Mouse (Mus musculus): ENCODE measurements around the gene Ttll1. TPM values are rescaled to one million over a fixed set of nuclear protein-coding genes. Genes with fewer than 3 reads are reported as not detected.
A peak's percentile ranks its signal among the peaks of the same experiment; 100 is the strongest.
"Not testable (repeated sequence)": the region's sequence is repeated elsewhere in the genome, so short reads cannot be mapped to it uniquely, and the experiment has no call there.

Ttll1 gene
- total RNA-seq, 2 experiments from 2014 or later: 53.3 to 53.9 TPM

DNA sequence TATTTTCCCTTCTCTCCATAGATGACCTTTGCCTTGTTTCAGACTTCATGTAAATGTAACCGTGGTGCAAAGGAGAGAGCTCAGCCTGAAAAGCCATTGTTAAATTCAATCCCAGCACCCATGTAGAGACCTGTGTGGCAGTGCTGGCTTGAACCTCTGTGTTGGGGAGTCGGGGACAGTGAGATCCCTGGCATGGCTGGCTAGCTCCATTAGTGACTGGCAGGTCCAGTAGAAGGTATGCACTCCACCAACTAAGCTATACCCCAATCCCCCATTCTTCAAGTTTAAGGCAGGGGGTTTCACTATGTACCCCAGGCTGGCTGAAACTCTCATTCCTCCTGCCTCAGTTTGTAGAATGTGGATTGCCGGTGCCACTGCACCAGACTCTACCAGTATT lies 13.6 kb upstream of the Ttll1 start:
- no peak for DNase-seq (ENCODE audit: low spot score in 2 of 2)

DNA sequence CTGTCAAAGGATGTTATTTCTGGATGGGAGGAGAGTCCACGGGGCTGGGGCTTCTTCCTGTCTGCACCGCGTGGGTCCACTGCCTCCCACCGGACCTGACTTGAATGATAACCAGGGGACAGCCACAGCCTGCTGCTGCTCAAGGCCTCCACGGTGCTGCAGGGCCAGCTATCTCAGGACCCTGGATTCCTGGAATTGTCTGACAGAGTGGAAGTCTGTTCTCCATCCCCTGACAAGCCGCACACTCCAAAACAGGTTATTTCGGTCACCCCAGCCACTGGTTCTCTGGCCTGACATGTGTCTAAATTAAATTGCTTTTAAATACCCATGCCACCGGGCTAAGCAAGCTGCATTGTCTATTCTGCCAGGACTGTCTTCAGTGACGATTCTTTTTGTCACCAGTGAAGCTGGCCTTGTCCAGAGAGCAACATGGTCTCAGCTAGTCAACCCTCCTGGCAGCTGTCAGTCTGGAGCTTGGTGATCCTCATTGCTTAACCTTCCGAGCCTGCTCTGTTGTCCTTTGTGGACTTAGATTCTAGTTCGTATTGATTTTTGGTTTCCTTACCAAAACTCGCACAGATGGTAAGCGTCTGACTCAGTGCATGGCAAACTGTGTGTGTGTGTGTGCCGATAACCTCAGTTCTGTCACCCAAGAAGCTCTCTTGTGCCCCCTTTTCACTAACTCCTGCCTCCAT lies 13.1 kb upstream of the Ttll1 start:
- no peak for DNase-seq (ENCODE audit: low spot score in 2 of 2)

GRCm38 (mm10) chr15:83523196-83523595 lies 12.5 kb upstream of the Ttll1 start:
- no peak for DNase-seq (ENCODE audit: low spot score in 2 of 2)

GRCm38 (mm10) chr15:83520861-83521382 lies 10.2 kb upstream of the Ttll1 start:
- no peak for DNase-seq (ENCODE audit: low spot score in 2 of 2)

- DNase-seq (ENCODE audit: low spot score in 2 of 2): peak; percentile 52 to 57
Measured at GRCm38 (mm10) chr15:83518215-83519048, 7.7 kb upstream of the Ttll1 start.

DNA sequence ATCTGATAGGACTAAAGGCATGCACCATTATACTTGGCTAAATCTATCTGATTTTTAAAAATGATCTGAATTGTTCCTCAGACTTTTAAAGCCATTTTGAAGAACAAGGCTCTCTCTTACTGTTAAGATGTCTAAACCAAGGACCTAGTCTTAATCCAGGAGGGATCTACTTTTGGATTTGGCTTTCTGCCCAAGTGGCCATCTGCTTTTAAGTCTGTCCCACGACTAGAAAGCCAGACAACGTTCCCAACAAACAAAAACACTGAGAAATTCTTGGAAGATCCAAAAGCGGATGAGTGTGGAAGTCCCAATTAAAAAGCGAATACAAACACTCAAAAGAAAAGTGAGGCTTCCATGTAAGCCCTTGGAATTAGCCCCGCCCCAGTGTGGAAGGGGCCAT lies 4.3 kb upstream of the Ttll1 start:
- peak in 1 of 2 experiments; percentile 28 for DNase-seq (ENCODE audit: low spot score in 2 of 2)

- no peak for DNase-seq (ENCODE audit: low spot score in 2 of 2)
Measured at GRCm38 (mm10) chr15:83512489-83513281, 2.0 kb upstream of the Ttll1 start.

- no peak for DNase-seq (ENCODE audit: low spot score in 2 of 2)
Measured at GRCm38 (mm10) chr15:83509950-83510804, 516 bp downstream of the Ttll1 start.

DNA sequence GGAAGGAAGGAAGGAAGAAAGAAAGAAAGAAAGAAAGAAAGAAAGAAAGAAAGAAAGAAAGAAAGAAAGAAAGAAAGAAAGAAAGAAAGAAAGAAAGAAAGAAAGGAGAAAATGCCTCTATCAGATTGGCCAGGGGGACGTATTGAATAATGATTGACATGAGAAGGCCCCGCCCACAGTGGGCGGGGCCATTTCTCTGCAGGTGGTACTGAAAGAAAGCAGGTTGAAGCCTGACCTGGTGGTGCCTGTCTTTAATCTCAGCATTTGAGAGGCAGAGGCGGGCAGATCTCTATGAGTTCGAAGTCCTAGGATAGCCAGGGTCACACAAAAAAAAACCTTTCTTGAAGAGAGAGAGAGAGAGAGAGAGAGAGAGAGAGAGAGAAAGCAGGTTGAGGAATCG lies 9.2 kb downstream of the Ttll1 start:
- not testable (repeated sequence) for DNase-seq (ENCODE audit: low spot score in 2 of 2)

DNA sequence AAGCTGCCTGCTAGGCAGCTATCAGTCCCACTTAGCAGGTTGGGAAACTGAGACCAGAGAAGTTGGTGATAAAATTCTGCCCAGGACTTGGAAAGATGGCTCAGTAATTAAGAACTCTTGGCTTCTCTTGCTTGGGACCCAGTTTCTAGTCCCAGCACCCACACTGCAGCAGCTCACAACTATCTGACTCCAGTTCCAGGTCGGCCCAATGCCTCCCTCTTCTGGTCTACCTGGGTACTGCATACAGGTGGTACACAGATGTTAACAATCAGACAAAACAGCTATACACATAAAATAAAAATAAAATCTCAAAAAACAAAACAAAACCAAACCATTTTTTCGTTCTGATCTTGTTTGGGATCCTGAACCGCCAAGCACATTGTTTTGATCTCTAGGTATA lies 10.3 kb downstream of the Ttll1 start:
- DNase-seq (ENCODE audit: low spot score in 2 of 2): peak in 1 of 2 experiments; percentile 31

DNA sequence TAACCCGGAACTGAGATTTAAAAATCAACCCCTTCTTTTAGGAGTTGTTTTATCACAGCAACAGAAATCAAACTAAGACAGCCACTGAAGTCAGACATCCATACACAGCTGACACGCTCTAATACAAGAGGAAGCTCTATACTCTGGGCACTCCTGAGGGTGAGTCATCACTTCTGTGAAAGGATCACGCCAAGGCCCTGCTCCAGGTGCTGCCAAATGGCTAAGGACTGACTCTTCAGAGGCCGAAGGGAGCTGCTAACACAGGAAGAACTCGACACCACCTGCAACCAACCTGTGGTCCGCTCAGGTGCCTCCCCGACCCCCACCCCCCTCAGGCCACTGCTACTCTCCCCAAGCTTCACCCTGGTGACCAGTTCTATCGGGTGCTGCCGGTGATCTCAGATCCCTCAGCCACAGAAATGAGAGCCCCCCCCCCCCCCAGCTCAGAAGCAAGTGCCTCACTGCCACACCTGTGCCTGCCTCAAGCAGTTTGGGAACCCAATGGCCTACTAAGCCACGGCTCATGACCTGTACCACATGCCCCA lies 11.4 kb downstream of the Ttll1 start:
- DNase-seq (ENCODE audit: low spot score in 2 of 2): no peak

GRCm38 (mm10) chr15:83497299-83497698 lies 13.4 kb downstream of the Ttll1 start:
- DNase-seq (ENCODE audit: low spot score in 2 of 2): no peak

- DNase-seq (ENCODE audit: low spot score in 2 of 2): no peak
Measured at GRCm38 (mm10) chr15:83495787-83496367, 14.8 kb downstream of the Ttll1 start.

DNA sequence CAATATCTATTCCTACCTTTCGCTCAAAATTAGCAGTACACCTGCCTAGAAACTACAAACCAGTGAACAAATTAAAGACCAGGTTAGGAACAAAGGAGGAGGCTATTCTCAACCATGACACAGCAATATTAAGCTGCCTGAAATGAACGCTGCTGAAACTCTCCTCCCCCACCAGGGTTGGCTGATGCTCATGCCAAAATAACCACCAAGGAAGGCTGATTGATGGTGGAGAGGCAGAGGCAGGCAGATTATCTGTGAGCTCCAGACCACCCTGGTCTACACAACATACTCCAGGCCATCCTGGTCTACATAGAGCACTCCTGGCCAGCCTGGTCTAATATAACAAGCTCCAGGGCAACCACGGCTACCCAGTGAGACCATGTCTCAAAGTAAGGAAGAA lies 15.5 kb downstream of the Ttll1 start:
- DNase-seq (ENCODE audit: low spot score in 2 of 2): no peak

GRCm38 (mm10) chr15:83494572-83494920 lies 16.1 kb downstream of the Ttll1 start:
- no peak for DNase-seq (ENCODE audit: low spot score in 2 of 2)

DNA sequence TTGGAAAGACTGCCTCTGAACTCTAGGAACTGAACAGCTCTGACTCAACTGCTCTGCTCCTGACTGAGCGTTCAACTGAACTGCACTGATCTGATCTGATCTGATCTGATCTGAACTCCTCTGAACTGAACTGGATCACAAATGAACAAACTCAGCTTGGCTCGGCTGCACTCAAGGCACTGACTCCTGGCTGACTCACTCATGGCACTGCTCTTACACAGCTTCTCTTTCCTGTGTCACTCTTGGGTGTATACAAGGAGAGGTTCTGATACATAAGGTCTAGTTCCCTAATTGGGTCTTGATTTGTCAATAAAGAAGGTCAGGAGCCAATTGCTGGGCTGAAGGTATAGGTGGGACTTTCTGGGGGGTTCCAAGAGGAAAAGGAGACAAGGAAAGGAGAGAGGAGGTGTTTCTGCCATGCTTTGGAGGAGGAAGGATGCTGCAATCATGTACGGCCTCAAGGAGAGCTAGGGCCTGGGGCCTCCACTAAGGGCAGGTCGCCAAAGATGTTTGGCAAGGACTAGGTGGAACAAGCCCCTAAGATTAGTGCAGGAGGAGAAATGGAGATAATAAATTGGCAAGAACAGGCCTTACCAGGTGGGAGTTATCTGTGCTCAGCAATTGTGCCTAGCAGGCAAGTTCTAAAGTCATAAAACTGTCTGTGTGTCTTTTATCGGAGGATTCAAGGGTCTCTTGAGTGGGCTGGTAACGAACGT lies 16.7 kb downstream of the Ttll1 start:
- DNase-seq (ENCODE audit: low spot score in 2 of 2): no peak

GRCm38 (mm10) chr15:83491891-83492290 lies 18.8 kb downstream of the Ttll1 start:
- no peak for DNase-seq (ENCODE audit: low spot score in 2 of 2)

GRCm38 (mm10) chr15:83489471-83489870 lies 21.2 kb downstream of the Ttll1 start:
- DNase-seq (ENCODE audit: low spot score in 2 of 2): no peak

- DNase-seq (ENCODE audit: low spot score in 2 of 2): peak in 1 of 2 experiments; percentile 44
Measured at GRCm38 (mm10) chr15:83487477-83488115, 23.1 kb downstream of the Ttll1 start.
